13 mouse cellular contexts compared by ENCODE assay signal in the genomic region with DNA sequence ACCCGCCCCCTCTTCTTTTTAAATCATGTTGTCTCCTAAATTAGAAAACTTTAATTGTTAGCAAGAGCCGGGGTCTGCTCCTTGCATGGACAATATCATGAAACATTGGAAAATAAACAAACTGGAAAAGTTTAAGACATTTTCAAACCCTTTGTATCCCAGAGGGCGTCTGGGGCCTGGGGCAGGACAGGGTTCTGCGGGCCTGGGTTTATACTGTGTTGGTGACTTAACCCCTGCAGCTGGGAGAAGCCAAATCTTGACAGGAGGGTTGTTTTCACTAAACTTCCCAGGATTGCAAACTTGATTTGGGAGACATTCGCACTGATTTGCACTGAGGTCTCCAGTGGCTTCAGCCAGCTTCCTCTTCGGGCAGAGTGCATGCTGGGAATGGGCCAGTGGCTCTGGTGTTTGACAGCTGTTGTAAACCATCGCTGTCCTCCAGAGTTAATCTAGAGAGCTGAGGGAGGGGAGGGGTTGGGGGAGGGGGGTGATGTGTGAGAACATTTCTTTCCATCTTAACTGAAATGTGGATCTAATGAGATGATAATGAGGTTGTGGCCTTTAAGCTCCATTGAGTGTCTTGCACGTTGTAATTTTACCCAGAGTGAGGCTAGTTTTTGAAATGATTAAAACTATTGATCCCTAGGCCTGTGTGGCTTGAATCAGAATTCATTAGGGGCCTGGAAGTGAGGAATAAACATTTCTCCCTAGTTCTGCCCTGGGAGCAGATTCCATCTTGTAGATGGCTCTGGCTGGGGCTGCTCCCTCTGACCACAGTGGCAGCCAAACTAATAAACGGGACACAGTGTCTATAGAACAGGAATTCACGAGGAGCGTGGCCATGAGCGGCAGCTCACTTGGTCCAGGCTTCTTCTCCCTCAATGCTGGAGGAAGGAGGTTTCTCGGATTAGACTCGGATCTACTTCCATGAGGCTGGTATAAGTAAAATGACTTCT. TPM values are rescaled to one million over a fixed set of nuclear protein-coding genes. Genes with fewer than 3 reads are reported as not detected.
DNase-seq lines count a peak whose midpoint lies in the region; ATAC-seq and TF ChIP-seq lines count a peak whose summit lies in the region.
"Had no signal": no experiment of that assay in that cellular context is flagged by ENCODE, and none has a peak within 500 bp of the region (broad histone marks: within the 10 kb centered on the region; RNA-seq: fewer than 3 reads in every experiment).

No protein-coding gene starts in this region.

- no peak overlapping the region for H3K4me3 ChIP-seq in liver, adult 2 months (ENCODE audit: insufficient read depth, low read depth, low read length)
- H3K4me3 ChIP-seq in liver, postnatal 0 days (ENCODE audit: low read depth, low read length), result no peak overlapping the region
- no peak overlapping the region for H3K4me3 ChIP-seq in intestine, embryonic 15.5 days (replicated peaks)
- H3K4me3 ChIP-seq: heart, adult 2 months; left cerebral cortex, adult 2 months had no signal

- no peaks in the 10 kb centered on the region for H3K79me2 ChIP-seq in liver, adult 2 months (ENCODE audit: control insufficient read depth, insufficient read depth, low read length)

- peak overlapping the region; percentile 35; the same call in 1 of the 2 replicates for H3K27ac ChIP-seq in liver, adult 2 months (replicated peaks; ENCODE audit: insufficient read depth, low read depth, low read length)
- no peak overlapping the region for H3K27ac ChIP-seq in liver, postnatal 0 days (ENCODE audit: low read depth)
- H3K27ac ChIP-seq in intestine, embryonic 15.5 days, result peak overlapping the region; percentile 65
- H3K27ac ChIP-seq: heart, adult 2 months; hindbrain, postnatal 0 days; left cerebral cortex, adult 2 months; liver, embryonic 14.5 days had no signal

- no peak overlapping the region for H3K4me2 ChIP-seq in liver, postnatal 0 days (ENCODE audit: low read depth, low read length)
- no peak overlapping the region for H3K4me2 ChIP-seq in intestine, embryonic 15.5 days (replicated peaks)

- no peak for DNase-seq in liver, adult 2 months (ENCODE audit: extremely low read depth, low read depth, low spot score)
- DNase-seq in liver, postnatal 0 days, result no peak
- DNase-seq in kidney, postnatal 36 days, result peak; percentile 32 to 33
- DNase-seq in retina, postnatal 1 day, result peak; percentile 72
- no peak for DNase-seq in left cerebral cortex, adult 18-20 months (ENCODE audit: low spot score in 2 of 2)
- DNase-seq in layer of hippocampus, postnatal 10 days (ENCODE audit: low spot score in 2 of 2), result no peak
- DNase-seq in right cerebral cortex, adult 2 months (ENCODE audit: low spot score in 2 of 2), result no peak
- DNase-seq: heart, adult 2 months; right cerebral cortex, adult 18-20 months had no signal

- TF ChIP-seq EP300 in liver, postnatal 0 days (IDR thresholded peaks at IDR 0.05; ENCODE audit: low read depth), result no peak

- no peaks in the 10 kb centered on the region for H3K36me3 ChIP-seq in liver, adult 2 months (ENCODE audit: control insufficient read depth, insufficient read depth, low read length)
- H3K36me3 ChIP-seq in liver, postnatal 0 days (replicated peaks; ENCODE audit: insufficient read depth, low read length), result no peaks in the 10 kb centered on the region
- no peaks in the 10 kb centered on the region for H3K36me3 ChIP-seq in intestine, embryonic 15.5 days

- H3K9me3 ChIP-seq in liver, postnatal 0 days (ENCODE audit: low read length), result no peaks in the 10 kb centered on the region
- H3K9me3 ChIP-seq in intestine, embryonic 15.5 days, result no peaks in the 10 kb centered on the region

- no peak for TF ChIP-seq POLR2A in liver, adult 2 months (IDR thresholded peaks at IDR 0.05; ENCODE audit: extremely low read depth, insufficient read depth, low read length)

- no peak for TF ChIP-seq CTCF in liver, adult 2 months (IDR thresholded peaks at IDR 0.05; ENCODE audit: low read depth, low read length)
- TF ChIP-seq CTCF in liver, postnatal 0 days (IDR thresholded peaks at IDR 0.05; ENCODE audit: low read depth), result no peak

- no peak for ATAC-seq in liver, postnatal 0 days
- no peak for ATAC-seq in intestine, embryonic 15.5 days
- ATAC-seq: hindbrain, postnatal 0 days had no signal

- 0 out of 2 replicates have a peak, but pooled peaks cover 2% of the 10 kb centered on the region for H3K4me1 ChIP-seq in liver, adult 2 months (ENCODE audit: control insufficient read depth, insufficient read depth, low read length)
- H3K4me1 ChIP-seq in liver, postnatal 0 days (ENCODE audit: insufficient read depth), result no peaks in the 10 kb centered on the region
- peaks cover 9% of the 10 kb centered on the region; the same call in 1 of the 2 replicates for H3K4me1 ChIP-seq in intestine, embryonic 15.5 days (replicated peaks)

- 78% methylated on average over 14 of the region's 14 CpGs for WGBS in liver, adult 2 months
- 66% methylated on average over 14 of the region's 14 CpGs for WGBS in liver, postnatal 0 days (ENCODE audit: insufficient replicate concordance)
- WGBS in intestine, embryonic 15.5 days, result 42% methylated on average over 14 of the region's 14 CpGs

- H3K9ac ChIP-seq in liver, adult 2 months (ENCODE audit: low read depth, low read length), result no peak overlapping the region
- no peak overlapping the region for H3K9ac ChIP-seq in liver, postnatal 0 days (replicated peaks)
- H3K9ac ChIP-seq in intestine, embryonic 15.5 days, result no peak overlapping the region
- H3K9ac ChIP-seq: liver, embryonic 14.5 days had no signal

- no peaks in the 10 kb centered on the region for H3K27me3 ChIP-seq in liver, adult 2 months (ENCODE audit: control insufficient read depth, insufficient read depth, low read length)
- H3K27me3 ChIP-seq in liver, postnatal 0 days (ENCODE audit: insufficient read depth, low read length), result no peaks in the 10 kb centered on the region
- H3K27me3 ChIP-seq in intestine, embryonic 15.5 days (replicated peaks), result no peaks in the 10 kb centered on the region

RNA-seq across cellular contexts. Expression of gene Vps8, which starts 36.7 kb away (rescaled TPM):
- 6.4 and 6.8 TPM in 2 replicates for total RNA-seq in liver, adult 2 months (2014; rRNA removed)
- 5.2 and 5.4 TPM in 2 replicates for polyA plus RNA-seq in liver, adult 2 months (2012; rRNA removed)
- 2.1 and 3.1 TPM in 2 replicates for polyA plus RNA-seq in liver, postnatal 0 days (2015; fragmentation: Nextera tagmentation; extraction: Ambion mirVana)
- 13.9 and 18.4 TPM in 2 replicates for polyA plus RNA-seq in intestine, embryonic 15.5 days (2015; fragmentation: Nextera tagmentation; extraction: Ambion mirVana)
- total RNA-seq in left cerebral cortex, adult 18-20 months (2021), result 10 to 100 TPM; 56.1 to 58.1 TPM
- 10 to 100 TPM; 48.3 to 51.5 TPM for total RNA-seq in layer of hippocampus, postnatal 10 days (2021)

Comparison
In these comparisons a context has a peak if more than half of its experiments do, and no peak if none do; other contexts are left out.
1. DNase-seq: peak in kidney, postnatal 36 days (2 of 2) and retina, postnatal 1 day (single experiment); none in liver, adult 2 months (single experiment), liver, postnatal 0 days (single experiment), left cerebral cortex, adult 18-20 months (0 of 2), layer of hippocampus, postnatal 10 days (0 of 2) and right cerebral cortex, adult 2 months (0 of 2).